Mouse (Mus musculus) spleen, adult 2 months (tissue): ENCODE results near the gene Ltbp3.

Source experiments
- CTCF ChIP-seq: fragments of 200-500 bp; IDR thresholded peaks from 2 replicates; pipeline ENCODE4 v1.5.1; 2011; ENCODE audit warnings: mild to moderate bottlenecking, inconsistent platforms; ENCODE audit not compliant: insufficient read depth, insufficient read length, insufficient replicate concordance; ENCODE audit errors: extremely low read depth
- POLR2A ChIP-seq: fragments of 200-500 bp; IDR thresholded peaks from 2 replicates; pipeline ENCODE4 v1.6.1; 2011; ENCODE audit warnings: low read depth, low read length, inconsistent platforms

DNA sequence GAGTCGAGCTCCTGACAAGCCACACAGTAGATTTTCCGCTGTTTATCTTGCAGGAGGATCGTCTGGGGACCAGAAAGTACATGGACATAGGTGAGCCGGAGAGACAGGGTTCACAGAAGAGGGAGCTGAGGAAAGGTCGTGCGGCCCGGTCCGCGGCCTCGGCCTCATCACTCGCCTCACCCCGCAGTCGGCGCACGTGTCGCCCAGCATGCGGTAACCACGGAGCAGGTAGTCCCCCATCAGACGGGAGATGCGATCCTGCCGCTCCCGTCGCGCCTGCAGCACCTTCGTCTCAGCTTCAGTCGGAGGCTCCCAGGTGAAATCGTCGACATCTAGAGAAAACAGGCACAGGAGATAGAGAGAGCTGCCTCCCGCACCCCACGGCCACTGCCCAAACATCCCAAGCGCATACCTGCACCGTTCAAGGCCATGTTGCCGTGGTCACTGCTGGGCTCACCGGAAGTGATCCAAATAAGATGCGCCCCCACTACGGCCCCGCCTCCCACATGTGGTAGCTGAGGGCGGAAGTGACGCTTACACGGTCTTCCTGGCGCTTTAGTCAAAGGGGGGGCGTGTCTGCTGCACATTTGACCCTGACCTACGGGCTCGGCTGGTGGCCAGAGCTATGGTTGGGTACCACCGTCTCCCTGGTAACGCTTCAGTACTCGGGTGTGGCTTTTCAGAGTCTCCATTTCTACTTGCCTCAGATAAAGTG lies 9.3 kb upstream of the Ltbp3 start:
- no peak for TF ChIP-seq CTCF
- no peak; the same call in 1 of the 2 replicates for TF ChIP-seq POLR2A
